Mouse (Mus musculus) induced T-regulatory cell, adult 2 months (primary cell): ENCODE data around the gene Hist1h2ad.
A peak's percentile ranks its signal among the peaks of the same experiment; 100 is the strongest.
"Not testable (repeated sequence)": the region's sequence is repeated elsewhere in the genome, so short reads cannot be mapped to it uniquely, and the experiment has no call there.

Experiments used
- DNase-seq: peaks from one replicate; pipeline ENCODE4 v3.0.0-alpha.2; 2012; ENCODE audit warnings: low read depth

Gene Hist1h2ad

GRCm38 (mm10) chr13:23564482-23564881, 9.7 kb upstream of the Hist1h2ad start:
- no peak for DNase-seq

GRCm38 (mm10) chr13:23570261-23571021, 3.7 kb upstream of the Hist1h2ad start:
- peak; percentile 66 for DNase-seq

- DNase-seq = peak; percentile 94
Measured at GRCm38 (mm10) chr13:23571022-23571503, 3.1 kb upstream of the Hist1h2ad start, which contains the start of the genes Hist1h2ae and Hist1h2bg. Gene Hist1h2ae (minus strand): TSS chr13:23571220. Gene Hist1h2bg (plus strand): TSS chr13:23571396.

- DNase-seq = peak; percentile 74
Measured at GRCm38 (mm10) chr13:23571504-23572217, 2.5 kb upstream of the Hist1h2ad start.

GRCm38 (mm10) chr13:23572218-23573033, 1.8 kb upstream of the Hist1h2ad start:
- DNase-seq = peak; percentile 58

GRCm38 (mm10) chr13:23573034-23573897, 915 bp upstream of the Hist1h2ad start:
- peak; percentile 58 for DNase-seq

- peak; percentile 72 for DNase-seq
Measured at GRCm38 (mm10) chr13:23574546-23575170, 477 bp downstream of the Hist1h2ad start.

GRCm38 (mm10) chr13:23575271-23575851, 1.2 kb downstream of the Hist1h2ad start, which contains the start of gene Hist1h3d:
Gene Hist1h3d (plus strand): TSS chr13:23575763.
- DNase-seq = peak; percentile 86

- not testable (repeated sequence) for DNase-seq
Measured at GRCm38 (mm10) chr13:23575864-23576313, 1.7 kb downstream of the Hist1h2ad start.

- DNase-seq = peak; percentile 57
Measured at GRCm38 (mm10) chr13:23576351-23576881, 2.2 kb downstream of the Hist1h2ad start.

- DNase-seq = no peak
Measured at GRCm38 (mm10) chr13:23576906-23577639, 2.9 kb downstream of the Hist1h2ad start.

- DNase-seq = no peak
Measured at GRCm38 (mm10) chr13:23577835-23578234, 3.7 kb downstream of the Hist1h2ad start.

GRCm38 (mm10) chr13:23581408-23582218, 7.4 kb downstream of the Hist1h2ad start, which contains the start of gene Hist1h4d:
Gene Hist1h4d (plus strand): TSS chr13:23581598.
- peak; percentile 95 for DNase-seq

- DNase-seq = peak; percentile 29
Measured at GRCm38 (mm10) chr13:23582219-23583056, 8.3 kb downstream of the Hist1h2ad start.

- DNase-seq = peak; percentile 47
Measured at GRCm38 (mm10) chr13:23583387-23584068, 9.3 kb downstream of the Hist1h2ad start.

GRCm38 (mm10) chr13:23584331-23584730, 10.2 kb downstream of the Hist1h2ad start:
- no peak for DNase-seq
